Mouse (Mus musculus) liver, embryonic 11.5 days (tissue): ENCODE measurements around the gene Nqo2. TPM values are rescaled to one million over a fixed set of nuclear protein-coding genes. Genes with fewer than 3 reads are reported as not detected.

ENCODE experiments used
- ATAC-seq: fragments of 200-750 bp; cut with Nextera tagmentation; replicated peaks from 2 replicates; pipeline ENCODE4 v1.8.0; 2017; ENCODE audit warnings: moderate number of reproducible peaks, mild to moderate bottlenecking, moderate TSS enrichment, moderate library complexity; ENCODE audit not compliant: low FRiP score
- DNase-seq: peaks from one replicate; pipeline ENCODE4 v3.0.0-alpha.2; 2017; ENCODE audit warnings: low spot score
- H3K27ac ChIP-seq: fragments of 300-500 bp; sonication (generic); 2 replicates; pipeline ENCODE4 v1.5.1; 2014; ENCODE audit warnings: mild to moderate bottlenecking, low read depth, low read length, control low read depth
- H3K27me3 ChIP-seq: fragments of 300-500 bp; sonication (generic); replicated peaks from 2 replicates; pipeline ENCODE4 v1.6.1; 2014; ENCODE audit warnings: low read length, mixed read lengths; ENCODE audit not compliant: control insufficient read depth, insufficient read depth
- H3K36me3 ChIP-seq: fragments of 300-500 bp; sonication (generic); 2 replicates; pipeline ENCODE4 v1.6.1; 2014; ENCODE audit warnings: mild to moderate bottlenecking, low read length, moderate library complexity, mixed read lengths; ENCODE audit not compliant: control insufficient read depth, insufficient read depth
- H3K4me1 ChIP-seq: fragments of 300-500 bp; sonication (generic); replicated peaks from 2 replicates; pipeline ENCODE4 v1.6.1; 2014; ENCODE audit warnings: low read length, mixed read lengths; ENCODE audit not compliant: control insufficient read depth, insufficient read depth
- H3K4me2 ChIP-seq: fragments of 300-500 bp; sonication (generic); 2 replicates; pipeline ENCODE4 v1.6.1; 2014; ENCODE audit warnings: mild to moderate bottlenecking, control low read depth, moderate library complexity
- H3K4me3 ChIP-seq: fragments of 300-500 bp; sonication (generic); 2 replicates; pipeline ENCODE4 v1.5.1; 2014; ENCODE audit warnings: low read depth, low read length, control low read depth
- H3K9ac ChIP-seq: fragments of 300-500 bp; sonication (generic); 2 replicates; pipeline ENCODE4 v1.6.1; 2014; ENCODE audit warnings: low read depth, low read length, control low read depth
- H3K9me3 ChIP-seq: fragments of 300-500 bp; sonication (generic); 2 replicates; pipeline ENCODE4 v1.6.1; 2016; ENCODE audit warnings: low read length, inconsistent platforms, mixed read lengths; ENCODE audit not compliant: control insufficient read depth
- WGBS: fragments of 180-500 bp; shearing (Covaris S2); extraction: QIAGEN DNeasy Blood & Tissue Kit; methylation state at CpG from one replicate; pipeline ENCODE4 v1.1.7; 2014; 5-methylcytosine and 5-hydroxymethylcytosine counted together
- polyA plus RNA-seq: library from polyadenylated mRNA; unstranded; fragments of >200 nt; fragmentation: Nextera tagmentation; extraction: Ambion mirVana; gene quantifications from 2 replicates; pipeline ENCODE4 v1.2.1, GENCODE M21; 2014

The Nqo2 gene
- polyA plus RNA-seq = 35.7 and 36.5 TPM in 2 replicates

- Histone ChIP-seq H3K9ac (peak within 1 kb of the TSS; percentile 79), H3K36me3 (no peaks in the 10 kb centered on the region), H3K27ac (peak within 1 kb of the TSS; percentile 87), H3K4me2 (peak within 1 kb of the TSS; percentile 69), H3K27me3 (no peaks in the 10 kb centered on the region), H3K4me1 (peaks cover 10% of the 10 kb centered on the region; the same call in 1 of the 2 replicates), H3K4me3 (peak within 1 kb of the TSS; percentile 67), H3K9me3 (no peaks in the 10 kb centered on the region)
- WGBS = 3% methylated on average over 22 of the region's 22 CpGs
- DNase-seq (peak; percentile 85), ATAC-seq (peak; percentile 87)
These were observed at the start of gene Nqo2 for GRCm38 (mm10) chr13:33964206-33965046. TSS of gene Nqo2 (plus strand) at chr13:33964687.

GRCm38 (mm10) chr13:33921041-33921440, 43.4 kb upstream of the Nqo2 start:
- Histone ChIP-seq H3K9me3 (no peaks in the 10 kb centered on the region), H3K4me3 (no peak overlapping the region), H3K36me3 (peaks cover 4% of the 10 kb centered on the region; the same call in 1 of the 2 replicates), H3K9ac (no peak overlapping the region), H3K27ac (no peak overlapping the region), H3K4me1 (no peaks in the 10 kb centered on the region), H3K4me2 (no peak overlapping the region), H3K27me3 (no peaks in the 10 kb centered on the region)
- 83% methylated on average over 6 of the region's 6 CpGs for WGBS
- DNase-seq (no peak), ATAC-seq (no peak)

- ATAC-seq = no peak
- H3K9me3 ChIP-seq = no peaks in the 10 kb centered on the region
- H3K27ac ChIP-seq = no peak overlapping the region
- H3K4me3 ChIP-seq = no peak overlapping the region
- H3K4me2 ChIP-seq = no peak overlapping the region
- H3K27me3 ChIP-seq = no peaks in the 10 kb centered on the region
- no peak for DNase-seq
- H3K36me3 ChIP-seq = peaks cover 4% of the 10 kb centered on the region; the same call in 1 of the 2 replicates
- WGBS = 70% methylated on average over 5 of the region's 5 CpGs
- H3K4me1 ChIP-seq = no peaks in the 10 kb centered on the region
- H3K9ac ChIP-seq = no peak overlapping the region
These were observed 42.8 kb upstream of the Nqo2 start for GRCm38 (mm10) chr13:33921699-33922098.

GRCm38 (mm10) chr13:33930281-33930680, 34.2 kb upstream of the Nqo2 start:
- WGBS = 81% methylated on average over 2 of the region's 2 CpGs
- DNase-seq (no peak), ATAC-seq (no peak)
- no peaks in the 10 kb centered on the region for H3K36me3 ChIP-seq
- H3K9ac ChIP-seq = no peak overlapping the region
- no peak overlapping the region for H3K4me3 ChIP-seq
- H3K4me2 ChIP-seq = no peak overlapping the region
- no peak overlapping the region for H3K27ac ChIP-seq
- no peaks in the 10 kb centered on the region for H3K9me3 ChIP-seq
- H3K27me3 ChIP-seq = no peaks in the 10 kb centered on the region
- H3K4me1 ChIP-seq = no peaks in the 10 kb centered on the region

- Histone ChIP-seq H3K4me3 (no peak overlapping the region), H3K9ac (no peak overlapping the region), H3K4me2 (no peak overlapping the region), H3K4me1 (no peaks in the 10 kb centered on the region; the same call in 1 of the 2 replicates), H3K27me3 (no peaks in the 10 kb centered on the region), H3K36me3 (no peaks in the 10 kb centered on the region), H3K9me3 (no peaks in the 10 kb centered on the region), H3K27ac (no peak overlapping the region)
- WGBS = 79% methylated on average over 3 of the region's 3 CpGs
- ATAC-seq (no peak), DNase-seq (no peak)
These were observed 33.6 kb upstream of the Nqo2 start for GRCm38 (mm10) chr13:33930912-33931311.

- H3K36me3 ChIP-seq = no peaks in the 10 kb centered on the region
- no peak for ATAC-seq
- H3K27ac ChIP-seq = no peak overlapping the region
- WGBS = 66% methylated on average over 6 of the region's 6 CpGs
- H3K4me1 ChIP-seq = no peaks in the 10 kb centered on the region; the same call in 1 of the 2 replicates
- no peak overlapping the region for H3K9ac ChIP-seq
- H3K4me3 ChIP-seq = peak overlapping the region; percentile 66; the same call in 1 of the 2 replicates
- H3K27me3 ChIP-seq = no peaks in the 10 kb centered on the region
- H3K9me3 ChIP-seq = no peaks in the 10 kb centered on the region
- DNase-seq = no peak
- peak overlapping the region; percentile 89 for H3K4me2 ChIP-seq
These were observed 29.7 kb upstream of the Nqo2 start for GRCm38 (mm10) chr13:33934743-33935142.

- H3K27ac ChIP-seq = no peak overlapping the region
- DNase-seq = peak; percentile 55
- no peaks in the 10 kb centered on the region for H3K36me3 ChIP-seq
- peak overlapping the region; percentile 89 for H3K4me2 ChIP-seq
- WGBS = under 1% methylated on average over 40 of the region's 44 CpGs
- H3K4me3 ChIP-seq = peak overlapping the region; percentile 66
- no peaks in the 10 kb centered on the region for H3K27me3 ChIP-seq
- ATAC-seq = peak; percentile 70
- no peaks in the 10 kb centered on the region for H3K9me3 ChIP-seq
- peak overlapping the region; percentile 68 for H3K9ac ChIP-seq
- H3K4me1 ChIP-seq = no peaks in the 10 kb centered on the region; the same call in 1 of the 2 replicates
These were observed 28.9 kb upstream of the Nqo2 start for GRCm38 (mm10) chr13:33935465-33936181.

- DNase-seq (no peak), ATAC-seq (no peak)
- Histone ChIP-seq H3K27me3 (no peaks in the 10 kb centered on the region), H3K4me1 (no peaks in the 10 kb centered on the region; the same call in 1 of the 2 replicates), H3K9me3 (no peaks in the 10 kb centered on the region), H3K4me2 (no peak overlapping the region), H3K4me3 (no peak overlapping the region), H3K27ac (no peak overlapping the region), H3K9ac (no peak overlapping the region), H3K36me3 (no peaks in the 10 kb centered on the region)
- 71% methylated on average over 5 of the region's 5 CpGs for WGBS
These were observed 27.3 kb upstream of the Nqo2 start for GRCm38 (mm10) chr13:33937151-33937550.
